Mouse (Mus musculus): ENCODE data around the gene Rflna.

The Rflna gene

DNA sequence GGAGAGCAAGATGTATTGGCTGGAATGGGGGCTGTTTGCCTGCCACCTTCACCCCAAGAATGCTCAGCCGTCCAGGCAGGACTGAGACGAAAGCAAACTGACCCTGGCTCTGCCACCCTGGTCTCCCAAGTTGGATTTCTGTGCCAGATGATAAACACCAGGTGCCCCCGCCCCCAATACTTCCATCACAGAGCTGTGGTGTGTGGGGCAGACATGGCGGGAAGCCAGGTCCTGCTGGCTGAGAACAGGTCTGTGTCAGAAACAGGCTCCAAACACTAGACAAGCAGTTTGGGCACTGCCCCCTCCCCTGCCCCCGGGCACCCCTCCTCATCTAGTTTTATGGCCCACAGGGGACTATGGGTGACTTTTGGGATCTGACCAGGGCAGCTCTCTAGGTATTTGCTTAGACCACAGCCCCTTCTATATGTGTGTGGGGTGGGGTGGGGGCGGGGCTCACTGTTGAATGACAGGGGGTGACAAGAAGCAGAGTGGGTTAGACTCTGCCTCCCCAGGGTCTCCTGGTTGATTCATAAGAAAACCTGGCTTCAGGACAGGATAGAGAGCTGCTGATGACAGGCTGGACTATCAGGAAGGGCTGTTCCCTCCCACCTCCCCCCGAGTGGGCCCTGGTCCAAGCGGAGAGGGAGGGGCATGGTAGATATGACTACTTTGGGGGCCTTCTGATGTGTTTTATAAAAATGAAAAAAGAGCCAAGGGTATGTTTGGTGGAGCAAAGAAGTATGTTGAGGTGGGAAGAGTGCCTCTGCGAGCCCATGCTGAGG, 3.0 kb downstream of the Rflna start:
- DNase-seq (ENCODE audit: low spot score in 2 of 2) = no peak

DNA sequence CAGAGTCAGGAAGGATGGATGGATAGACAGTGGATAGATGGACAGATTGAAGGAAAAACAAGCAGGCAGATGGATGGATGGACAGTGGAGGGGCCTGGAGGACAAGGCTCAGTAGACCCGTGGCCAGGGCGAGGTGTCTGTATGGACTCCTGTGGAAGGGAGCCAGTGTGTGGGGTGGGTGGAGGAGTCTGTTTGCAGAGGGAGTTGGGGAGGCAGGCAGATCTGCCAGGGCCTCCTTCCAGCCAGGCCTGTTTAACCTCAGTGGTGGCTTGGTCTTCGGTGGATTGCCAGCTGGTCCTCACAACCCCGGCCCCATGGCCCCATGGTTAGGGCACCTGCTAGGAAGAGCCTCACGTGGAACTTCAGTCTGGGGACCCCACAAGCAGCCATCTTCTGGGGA, 3.9 kb downstream of the Rflna start:
- no peak for DNase-seq (ENCODE audit: low spot score in 2 of 2)

DNA sequence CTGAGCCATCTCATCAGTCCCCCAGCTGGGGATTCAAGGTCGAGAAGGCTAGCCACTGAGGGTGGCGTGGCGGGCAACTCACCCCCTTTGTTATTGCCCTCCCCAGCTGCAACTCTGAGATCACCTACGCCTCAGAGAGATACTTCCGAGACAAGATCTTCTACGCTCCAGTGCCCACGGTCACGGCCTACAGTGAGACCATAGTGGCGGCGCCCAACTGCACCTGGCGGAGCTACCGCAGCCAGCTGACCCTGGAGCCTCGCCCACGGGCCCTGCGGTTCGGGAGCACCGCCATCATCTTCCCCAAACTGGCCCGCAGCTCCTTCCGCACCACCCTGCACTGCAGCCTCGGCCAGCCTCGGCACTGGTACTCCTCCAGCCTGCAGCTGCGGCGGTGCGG, 8.1 kb downstream of the Rflna start:
- no peak for DNase-seq (ENCODE audit: low spot score in 2 of 2)

DNA sequence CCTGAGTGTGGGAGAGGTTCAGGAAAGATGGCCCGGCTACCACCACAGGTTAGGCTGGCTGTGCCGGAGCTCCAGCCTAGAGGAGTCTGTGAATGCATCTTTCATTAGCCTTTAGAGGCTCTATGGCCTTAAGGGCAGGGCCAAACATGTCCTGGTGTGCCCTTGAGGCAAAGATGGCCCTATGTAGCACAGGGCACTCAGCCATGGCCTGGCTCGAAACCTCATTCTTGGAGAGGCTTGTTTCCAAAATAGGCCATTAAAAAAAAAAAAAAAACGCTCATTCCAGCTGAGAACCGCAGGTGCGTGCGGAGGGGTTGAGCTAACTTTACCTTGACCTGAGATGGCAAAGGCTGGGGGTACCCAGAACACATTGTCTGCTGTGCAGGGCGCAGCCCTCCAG, 8.6 kb downstream of the Rflna start:
- DNase-seq (ENCODE audit: low spot score in 2 of 2) = no peak

DNA sequence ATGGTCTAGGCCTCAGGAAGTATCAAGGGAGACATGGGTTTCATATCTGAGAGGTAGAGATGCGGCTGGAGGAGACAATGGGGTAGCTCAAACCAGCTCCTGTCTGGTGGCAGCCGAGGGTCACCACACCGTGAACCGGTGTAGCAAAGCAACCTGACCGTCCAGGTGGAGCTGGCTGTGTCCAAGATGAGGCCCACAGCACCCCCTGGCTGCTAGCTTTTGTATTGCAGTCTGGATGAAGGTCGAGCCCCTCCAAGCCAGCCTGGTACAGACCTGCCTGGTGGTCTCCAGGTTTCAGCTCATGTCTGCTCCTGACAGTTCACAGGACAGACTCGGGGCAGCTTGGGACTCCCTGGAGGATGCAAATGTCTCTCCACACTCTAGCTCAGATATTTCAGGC, 11.5 kb downstream of the Rflna start:
- DNase-seq (ENCODE audit: low spot score in 2 of 2) = peak; percentile 58 to 66

DNA sequence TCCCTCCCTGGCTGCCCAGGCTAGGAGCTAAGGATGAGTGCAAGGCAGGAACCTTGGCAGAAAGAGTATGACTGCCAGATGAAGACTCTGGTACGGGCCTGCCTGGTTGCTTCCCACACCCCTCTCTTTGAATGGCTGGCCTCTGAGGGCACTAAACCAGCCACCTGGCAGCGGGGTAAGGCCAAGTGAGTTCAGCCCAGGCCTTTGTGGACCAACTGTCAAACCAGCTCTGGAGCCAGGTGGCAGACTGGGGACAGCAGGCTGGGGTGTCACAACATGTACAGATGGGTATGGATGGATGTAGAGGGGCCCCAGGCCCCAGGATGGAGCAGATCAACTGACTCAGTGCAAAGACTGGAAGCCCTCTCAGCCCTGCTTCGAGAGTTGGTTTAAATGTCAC, 12.0 kb downstream of the Rflna start:
- DNase-seq (ENCODE audit: low spot score in 2 of 2) = no peak

DNA sequence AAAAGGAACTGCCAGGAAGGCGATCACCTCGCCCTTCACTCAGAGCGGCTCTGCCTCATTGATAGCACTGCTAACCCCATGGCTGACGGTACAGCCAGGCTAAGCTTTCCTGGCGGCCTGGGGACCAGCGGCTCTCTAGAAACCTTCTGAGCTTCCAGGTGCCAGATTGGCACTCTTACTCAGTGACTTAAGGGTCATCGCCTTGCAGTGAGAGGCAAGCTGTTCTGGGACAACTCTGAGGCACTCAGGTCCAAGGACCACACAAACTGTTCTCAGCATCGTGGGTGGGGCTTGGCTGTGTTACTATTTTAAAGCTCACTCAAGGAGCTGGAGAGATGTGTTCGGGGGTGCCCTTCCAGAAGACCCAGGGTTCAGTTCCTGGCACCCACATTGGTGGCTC, 12.6 kb downstream of the Rflna start:
- no peak for DNase-seq (ENCODE audit: low spot score in 2 of 2)

DNA sequence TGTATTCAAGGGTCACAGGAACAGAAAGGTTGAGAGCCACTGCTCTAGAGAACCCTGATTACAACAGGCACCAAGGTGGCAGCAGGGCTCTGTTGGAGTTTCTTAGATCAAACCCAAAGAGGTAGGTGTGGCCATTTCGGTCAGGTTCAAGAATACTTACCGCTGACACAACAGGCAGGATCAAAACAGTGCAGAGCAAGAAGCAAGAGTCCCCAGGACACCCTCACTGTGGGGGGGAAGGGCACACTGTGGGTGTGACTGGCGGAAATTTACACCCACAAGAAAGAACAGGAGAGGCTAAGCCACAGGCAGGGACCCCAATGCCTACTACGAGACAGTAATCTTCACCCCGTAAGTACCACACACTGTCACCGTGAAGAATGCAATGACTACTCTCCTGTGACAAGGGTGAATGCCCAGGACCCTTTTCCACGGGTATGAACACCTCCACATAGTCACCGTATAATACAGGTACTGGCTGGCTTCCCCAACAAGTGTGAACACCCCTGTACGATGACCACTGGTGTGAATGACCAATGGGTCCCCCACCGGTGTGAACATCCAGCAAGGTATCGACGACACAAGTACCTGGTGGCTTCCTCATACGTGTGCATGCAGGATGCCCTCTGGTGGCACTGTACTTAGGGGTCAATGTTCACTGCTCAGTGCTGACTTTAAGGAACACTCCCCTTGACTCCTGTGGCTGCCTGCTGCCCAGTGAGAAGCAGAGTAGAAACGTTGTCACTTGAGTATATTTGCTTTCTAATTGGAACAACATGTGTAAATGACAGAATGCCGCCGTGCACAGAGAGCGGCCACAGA, 13.6 kb downstream of the Rflna start:
- peak; percentile 50 to 56 for DNase-seq (ENCODE audit: low spot score in 2 of 2)

DNA sequence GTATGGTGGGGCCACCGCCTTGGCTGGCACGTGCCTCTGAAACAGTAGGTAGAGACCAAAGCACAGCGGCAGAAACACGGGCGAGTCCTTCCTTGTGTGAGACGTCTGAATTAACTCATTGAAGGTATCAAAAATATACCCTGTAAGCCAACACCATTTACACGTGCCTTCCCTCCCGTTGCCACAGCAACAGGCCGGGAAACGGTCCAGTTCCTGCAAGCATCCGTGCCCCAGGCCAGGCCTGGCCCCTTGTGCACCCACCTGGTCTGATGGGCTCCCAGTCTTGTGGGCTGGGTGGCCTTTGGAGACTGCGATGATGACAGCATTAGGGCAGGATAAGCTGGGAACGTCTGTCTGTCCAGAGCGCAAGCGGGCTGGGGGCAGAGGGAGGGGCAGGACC, 14.3 kb downstream of the Rflna start:
- no peak for DNase-seq (ENCODE audit: low spot score in 2 of 2)

DNA sequence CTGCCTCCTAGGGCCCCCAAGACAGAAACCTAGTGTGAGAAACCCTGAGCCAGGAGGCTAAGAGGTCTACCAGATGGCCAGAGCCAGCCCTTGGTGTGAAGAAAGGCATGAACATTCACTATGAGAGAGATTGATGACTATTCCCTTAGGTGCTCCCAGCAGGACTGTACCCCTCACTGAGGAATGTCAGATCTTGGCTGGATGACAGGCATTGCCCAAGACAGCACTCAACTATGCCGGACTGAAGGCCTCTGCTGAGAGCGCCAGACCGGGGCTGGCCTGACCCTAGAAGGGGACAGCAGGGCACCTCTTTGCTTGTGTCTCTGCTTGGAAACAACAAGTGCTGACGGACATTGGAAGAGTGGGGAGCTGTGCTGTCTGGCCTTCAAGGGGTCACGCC, 16.1 kb downstream of the Rflna start:
- no peak for DNase-seq (ENCODE audit: low spot score in 2 of 2)

DNA sequence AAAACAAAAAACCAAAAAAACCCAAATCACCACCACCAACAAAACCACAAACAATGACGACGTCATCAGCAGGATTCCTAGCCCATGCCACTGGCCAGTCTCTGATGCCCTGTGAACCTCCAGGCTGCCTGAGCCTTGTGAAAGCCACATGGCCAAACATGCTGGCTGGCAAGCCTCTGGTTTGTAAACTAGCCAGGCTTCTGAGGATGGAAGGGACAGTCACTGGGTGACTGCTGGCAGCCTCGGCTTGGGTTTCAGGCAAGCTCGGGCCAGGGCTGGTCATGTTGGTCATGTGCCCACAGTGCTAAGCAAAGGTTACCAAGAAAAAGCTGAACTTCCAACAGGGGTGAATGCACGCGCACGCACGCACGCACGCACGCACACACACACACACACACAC, 18.3 kb downstream of the Rflna start:
- DNase-seq (ENCODE audit: low spot score in 2 of 2) = no peak

DNA sequence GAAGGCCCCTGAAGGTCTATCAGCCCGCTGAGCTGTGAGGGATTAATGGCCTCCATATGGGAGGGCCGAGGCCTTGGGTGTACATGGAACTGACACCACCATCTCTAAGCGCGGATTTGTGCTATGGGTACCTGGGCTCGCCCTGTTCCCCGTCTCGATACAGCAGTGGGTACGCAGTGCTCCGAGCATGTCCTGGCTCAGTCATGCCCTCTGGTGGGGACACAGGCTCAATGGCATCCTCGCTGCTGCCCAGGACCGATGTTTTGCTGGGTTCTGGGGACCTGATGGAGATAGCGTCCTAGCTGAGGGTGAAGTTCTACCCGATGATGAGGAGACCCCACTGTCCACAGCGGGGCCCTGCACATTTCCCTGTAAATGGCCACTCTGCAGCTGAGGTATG, 21.0 kb downstream of the Rflna start:
- DNase-seq (ENCODE audit: low spot score in 2 of 2) = no peak

DNA sequence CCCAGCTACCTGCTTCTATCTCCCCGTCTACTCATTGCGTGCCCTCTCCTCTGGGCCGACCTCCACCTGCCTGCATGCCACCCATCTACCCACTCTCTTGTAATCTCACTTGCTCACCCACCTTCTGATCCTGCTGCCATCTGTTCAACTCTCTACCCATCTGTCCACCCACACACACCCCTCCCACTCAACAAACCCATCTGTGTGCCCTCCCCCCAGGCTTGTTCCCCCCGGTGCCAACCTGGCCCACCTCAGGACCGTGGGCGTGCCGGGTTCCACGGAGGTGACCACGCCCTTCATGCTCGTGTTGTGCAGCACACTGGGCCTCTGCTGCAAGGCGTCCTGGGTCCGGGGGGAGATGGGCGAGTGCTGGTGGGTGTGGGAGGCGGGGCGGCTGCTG, 25.4 kb downstream of the Rflna start:
- no peak for DNase-seq (ENCODE audit: low spot score in 2 of 2)

DNA sequence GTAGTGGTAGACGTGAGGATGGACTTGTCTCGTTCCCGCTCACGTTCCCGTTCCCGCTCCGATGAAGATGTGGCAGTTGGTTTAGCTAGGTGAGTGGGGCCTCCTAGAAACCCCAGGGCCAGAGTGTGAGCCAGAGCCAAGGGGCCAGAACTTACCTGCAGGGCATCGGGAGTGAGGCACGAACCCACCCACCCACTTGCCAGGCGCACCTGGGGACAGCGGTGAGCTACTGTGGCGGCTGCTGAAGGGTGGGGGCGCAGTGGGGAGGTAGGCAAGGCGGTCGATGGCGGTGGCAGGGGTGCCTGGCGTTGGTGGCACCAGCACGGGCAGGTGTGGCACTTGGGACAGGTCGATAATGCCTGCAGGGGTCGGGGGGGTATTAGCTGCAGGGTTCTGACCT, 25.9 kb downstream of the Rflna start:
- DNase-seq (ENCODE audit: low spot score in 2 of 2) = no peak

DNA sequence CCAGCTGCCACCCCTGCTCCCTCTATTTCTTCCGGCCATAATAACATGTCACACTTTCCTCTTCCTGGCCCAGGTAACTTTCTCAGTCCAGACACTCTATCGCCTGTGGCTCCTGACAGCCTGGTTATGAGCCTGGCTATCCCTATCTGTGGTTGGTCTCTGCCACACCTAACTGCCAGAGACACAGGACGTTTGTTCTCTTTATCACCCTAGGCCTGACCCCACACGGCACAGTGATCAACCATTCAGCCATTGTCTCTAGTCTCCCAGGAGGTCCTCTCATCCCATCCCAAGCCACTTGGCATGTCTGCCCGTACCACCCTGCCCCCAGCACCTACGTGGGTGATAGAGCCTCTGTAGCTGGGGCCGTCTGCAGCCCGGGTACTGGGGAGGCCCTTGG, 33.5 kb downstream of the Rflna start:
- no peak for DNase-seq (ENCODE audit: low spot score in 2 of 2)

DNA sequence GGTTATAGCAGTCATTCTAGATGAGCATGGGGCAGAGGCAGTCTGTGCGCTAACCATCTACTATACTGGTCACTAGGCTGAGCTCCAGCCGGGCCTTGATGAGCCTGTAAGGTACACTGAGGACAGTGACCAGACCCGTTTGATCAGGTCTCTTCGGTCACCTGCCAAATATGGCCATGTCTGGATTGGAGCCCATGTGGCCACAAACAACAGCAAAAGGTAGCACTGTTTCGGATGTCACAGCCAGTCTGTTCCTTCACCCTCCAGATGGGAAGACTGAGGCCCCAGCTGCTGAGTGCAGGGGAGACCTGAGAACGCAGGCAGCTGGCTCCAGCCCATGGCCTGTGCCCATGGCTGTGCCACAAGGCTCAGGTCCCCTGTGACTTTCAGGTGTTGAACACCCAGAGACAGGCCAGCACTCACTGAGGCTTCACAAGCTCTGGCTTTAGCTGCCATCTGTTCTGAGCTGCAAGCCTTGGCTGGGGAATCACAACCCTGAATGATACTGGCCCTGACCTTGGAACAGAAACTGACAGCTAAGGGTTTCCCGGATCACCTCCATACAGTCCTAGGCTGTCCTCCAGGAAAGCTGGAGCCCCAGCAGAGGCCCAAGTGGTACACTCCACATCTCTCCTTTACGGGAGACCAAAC, 36.5 kb downstream of the Rflna start:
- no peak for DNase-seq (ENCODE audit: low spot score in 2 of 2)

DNA sequence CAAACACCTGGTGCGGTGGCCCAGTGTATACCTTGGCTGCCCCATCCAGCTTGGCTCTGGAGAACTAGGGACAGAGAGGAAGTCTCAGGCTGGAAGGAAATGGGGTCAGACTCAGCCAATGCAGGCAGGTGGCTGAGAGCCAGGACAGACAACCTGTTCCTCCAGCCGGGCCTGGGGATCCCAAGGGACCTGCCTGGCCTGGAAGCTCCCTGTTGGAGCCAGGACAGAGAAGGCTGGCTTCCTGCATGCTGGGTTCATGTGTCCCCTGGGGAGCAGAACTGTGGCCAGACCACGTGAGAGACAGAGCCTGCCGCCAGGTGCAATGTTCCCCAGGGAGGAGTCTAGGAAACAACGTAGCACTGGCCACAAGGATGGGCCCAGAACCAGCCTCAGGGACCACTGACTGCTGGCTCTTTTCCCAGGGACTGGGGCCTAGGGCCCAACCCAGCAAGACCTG, 37.1 kb downstream of the Rflna start:
- no peak for DNase-seq (ENCODE audit: low spot score in 2 of 2)

DNA sequence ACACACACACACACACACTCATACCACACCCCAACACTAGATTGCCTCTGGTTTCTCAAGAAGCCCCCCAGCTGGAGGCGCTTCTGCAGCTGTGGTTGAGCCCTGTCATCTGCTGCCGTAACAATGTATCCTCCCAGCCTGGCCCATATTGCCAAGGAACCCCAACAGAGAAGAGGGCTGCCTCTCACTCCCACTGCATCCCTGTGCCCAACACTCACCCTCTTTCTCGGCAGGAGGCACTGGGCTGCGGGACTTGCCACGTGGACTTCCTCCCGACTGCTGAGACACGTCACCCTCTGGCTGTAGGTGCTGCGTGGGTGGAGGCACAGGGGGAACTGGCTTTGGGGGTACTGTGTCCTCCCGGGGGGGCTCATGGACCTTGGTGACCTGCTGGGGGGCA, 38.6 kb downstream of the Rflna start:
- DNase-seq (ENCODE audit: low spot score in 2 of 2) = no peak

DNA sequence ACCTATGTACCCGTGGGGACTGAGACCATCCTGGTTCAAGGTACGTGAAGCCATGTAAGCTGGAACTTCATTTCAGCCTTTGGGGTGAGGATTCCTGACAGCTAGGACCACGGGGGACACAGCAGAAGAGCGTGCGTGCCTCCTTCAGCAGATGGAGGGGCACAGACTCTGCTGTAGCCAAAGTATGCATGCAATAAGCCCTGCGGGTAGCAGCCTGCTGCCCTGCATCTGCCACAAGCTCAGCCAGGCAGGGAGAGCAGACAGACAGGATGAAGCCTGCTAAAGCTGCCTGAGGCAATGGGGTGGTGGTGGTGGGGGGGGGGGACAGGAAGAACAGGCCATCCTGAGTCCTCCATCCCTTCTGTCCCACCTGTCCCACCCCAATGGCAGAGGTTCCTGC, 40.4 kb downstream of the Rflna start:
- DNase-seq (ENCODE audit: low spot score in 2 of 2) = no peak

DNA sequence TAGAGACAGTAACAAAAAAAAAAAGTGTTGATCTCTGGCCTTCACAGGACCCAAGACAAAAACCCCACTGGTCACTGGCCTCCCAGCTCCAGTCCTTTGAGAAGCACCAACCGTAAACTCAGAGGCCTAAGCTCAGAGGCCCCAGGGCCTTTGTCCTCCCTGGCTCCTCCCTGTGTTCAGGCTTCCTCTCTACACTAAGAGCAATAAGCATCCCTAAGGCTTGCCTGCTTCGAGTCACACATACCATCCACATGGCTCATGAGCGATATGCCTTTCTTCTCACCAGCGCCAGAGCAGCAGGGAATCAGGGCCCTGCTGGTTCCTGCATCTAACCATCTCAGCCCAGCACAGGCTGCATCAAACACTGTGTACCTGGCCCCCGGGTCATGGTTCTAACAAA, 42.2 kb downstream of the Rflna start:
- no peak for DNase-seq (ENCODE audit: low spot score in 2 of 2)

DNA sequence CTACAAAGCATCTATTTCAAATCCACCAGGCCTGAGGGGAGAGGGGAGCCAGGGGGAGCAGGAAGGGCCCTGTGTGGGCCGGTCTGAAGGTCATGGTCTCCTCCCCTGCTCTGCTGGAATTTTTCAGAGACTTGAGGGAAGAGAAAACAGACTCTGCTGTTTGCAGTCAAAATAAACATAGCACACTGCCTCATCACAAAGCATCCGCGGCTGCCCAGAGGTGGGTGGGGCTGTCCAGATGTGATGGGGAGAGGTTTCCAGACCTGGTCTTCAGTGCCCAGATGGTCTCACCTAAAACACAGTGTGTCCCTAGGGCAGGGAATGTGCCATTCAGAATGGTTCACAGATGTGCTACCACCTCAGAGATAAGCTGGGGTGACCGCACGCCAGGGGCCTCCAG, 43.4 kb downstream of the Rflna start:
- no peak for DNase-seq (ENCODE audit: low spot score in 2 of 2)

DNA sequence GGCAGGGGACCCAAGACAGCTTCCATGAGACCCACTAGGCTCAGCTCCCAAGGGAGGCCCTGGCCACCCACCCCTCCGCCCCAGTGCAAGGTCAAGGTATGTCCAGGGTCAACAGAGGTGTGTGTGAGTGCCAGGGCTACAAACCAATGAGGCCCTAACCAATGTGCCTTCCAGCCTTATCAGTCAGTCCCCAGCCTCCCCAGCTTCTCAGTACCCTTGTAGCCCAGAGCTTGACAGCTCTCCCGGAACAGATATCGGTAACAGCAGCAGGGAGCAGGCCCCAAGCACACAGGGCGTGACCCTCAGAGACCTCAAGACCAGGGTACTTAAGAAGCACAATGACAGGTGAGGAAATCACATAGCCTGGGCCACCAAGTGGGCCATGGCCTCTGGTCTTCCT, 46.5 kb downstream of the Rflna start:
- DNase-seq (ENCODE audit: low spot score in 2 of 2) = no peak

DNA sequence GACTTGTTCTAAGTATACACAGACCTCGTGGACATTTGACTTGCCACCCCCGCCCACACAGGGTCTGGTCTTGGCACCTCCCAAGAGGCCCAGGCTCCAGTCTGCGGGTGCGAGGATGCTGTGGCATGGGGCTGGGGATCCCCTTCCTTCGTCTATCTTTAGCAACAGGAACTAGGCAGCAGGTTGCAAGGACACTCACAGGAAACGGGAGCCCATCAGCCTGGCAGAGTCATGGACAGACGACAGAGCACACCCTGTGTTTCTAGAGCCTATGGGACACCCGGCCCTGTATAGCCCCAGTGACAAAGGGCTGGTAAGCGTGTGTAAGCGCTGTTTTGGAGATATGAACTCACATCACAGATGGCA, 49.2 kb downstream of the Rflna start:
- peak; percentile 85 to 93 for DNase-seq (ENCODE audit: low spot score in 2 of 2)

Measured in natural killer cell, adult 2 months (primary cell).